Mouse (Mus musculus): ENCODE data around the gene Pex6. TPM values are rescaled to one million over a fixed set of nuclear protein-coding genes. Genes with fewer than 3 reads are reported as not detected.
A peak's percentile ranks its signal among the peaks of the same experiment; 100 is the strongest.

Gene Pex6
- polyA plus RNA-seq, 1 experiment: 1.5 TPM

DNA sequence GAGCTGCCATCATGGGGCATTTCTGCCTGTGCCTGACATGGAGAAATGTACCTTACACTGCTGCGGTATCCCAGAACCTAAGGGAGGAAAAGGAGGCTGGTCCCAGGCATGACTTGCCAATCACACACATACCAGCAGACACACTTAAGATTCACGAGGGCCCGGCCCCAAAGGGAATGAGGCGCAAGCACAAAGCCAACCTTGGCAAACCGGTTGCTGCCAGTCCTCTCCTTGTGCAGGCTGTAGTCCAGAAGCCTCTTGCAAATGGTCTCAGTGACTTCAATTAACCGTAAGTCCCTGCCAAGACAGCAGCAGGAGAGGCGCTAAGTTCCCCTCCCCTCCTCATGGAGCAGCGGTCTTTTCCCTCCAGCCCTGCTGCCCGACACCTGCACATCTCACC lies 31.7 kb downstream of the Pex6 start:
- no peak overlapping the region for H3K4me3 ChIP-seq (replicated peaks)
- no peaks in the 10 kb centered on the region for H3K9me3 ChIP-seq (ENCODE audit: control insufficient read depth, low read length)
- TF ChIP-seq GATA1 (IDR thresholded peaks at IDR 0.05; ENCODE audit: low read length): no peak
- no peak for TF ChIP-seq TAL1 (IDR thresholded peaks at IDR 0.05; ENCODE audit: low read length)
- H3K36me3 ChIP-seq (ENCODE audit: control insufficient read depth): peaks cover 59% of the 10 kb centered on the region
- peaks cover 4% of the 10 kb centered on the region for H3K4me1 ChIP-seq (ENCODE audit: control insufficient read depth)
- no peaks in the 10 kb centered on the region for H3K27me3 ChIP-seq (ENCODE audit: control insufficient read depth)

DNA sequence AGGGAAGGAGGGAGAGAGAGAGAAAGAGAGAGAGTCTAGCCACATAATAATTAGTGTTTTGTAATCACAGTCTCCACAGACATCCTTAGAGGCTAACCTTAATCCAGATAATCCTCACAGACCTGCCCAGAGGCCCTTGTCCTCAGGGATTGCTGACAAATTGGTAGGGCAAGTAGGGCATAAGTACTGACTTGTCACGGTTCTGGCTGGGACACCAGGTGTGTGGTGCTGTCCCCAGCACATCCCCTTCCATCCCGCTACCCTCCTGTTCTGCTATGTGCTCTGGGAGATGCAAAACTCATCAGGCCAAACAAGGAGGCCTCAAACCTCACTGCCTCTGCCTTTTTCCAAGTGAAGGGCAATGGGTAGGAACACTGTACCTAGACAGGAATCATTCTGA lies 34.2 kb downstream of the Pex6 start:
- Histone ChIP-seq H3K4me1 (ENCODE audit: control insufficient read depth) (peaks cover 9% of the 10 kb centered on the region), H3K36me3 (ENCODE audit: control insufficient read depth) (peaks cover 62% of the 10 kb centered on the region), H3K4me3 (replicated peaks) (no peak overlapping the region), H3K9me3 (ENCODE audit: control insufficient read depth, low read length) (no peaks in the 10 kb centered on the region), H3K27me3 (ENCODE audit: control insufficient read depth) (no peaks in the 10 kb centered on the region)
- TF ChIP-seq GATA1 (IDR thresholded peaks at IDR 0.05; ENCODE audit: low read length) (no peak), TAL1 (IDR thresholded peaks at IDR 0.05; ENCODE audit: low read length) (no peak)

DNA sequence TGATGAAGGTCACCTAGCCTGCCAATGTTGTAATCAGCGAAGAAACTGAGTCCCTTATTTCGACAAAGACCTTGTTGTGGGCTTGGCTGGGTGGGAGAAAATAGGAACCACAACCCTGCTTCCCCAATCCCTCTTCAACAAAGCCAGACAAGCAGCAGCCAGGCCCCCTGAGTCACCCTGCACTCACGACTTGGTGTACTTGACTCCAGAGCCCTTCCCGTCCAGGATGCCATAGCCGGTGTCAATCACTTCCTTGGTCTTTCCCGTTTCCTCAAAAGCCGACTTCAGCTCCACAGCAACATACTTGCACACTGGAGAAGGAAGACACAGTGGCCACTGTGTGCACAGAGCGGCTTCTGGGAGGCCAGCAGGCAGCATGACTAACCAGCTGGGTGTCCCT lies 36.0 kb downstream of the Pex6 start:
- peaks cover 19% of the 10 kb centered on the region for H3K4me1 ChIP-seq (ENCODE audit: control insufficient read depth)
- no peak for TF ChIP-seq TAL1 (IDR thresholded peaks at IDR 0.05; ENCODE audit: low read length)
- no peak for TF ChIP-seq GATA1 (IDR thresholded peaks at IDR 0.05; ENCODE audit: low read length)

DNA sequence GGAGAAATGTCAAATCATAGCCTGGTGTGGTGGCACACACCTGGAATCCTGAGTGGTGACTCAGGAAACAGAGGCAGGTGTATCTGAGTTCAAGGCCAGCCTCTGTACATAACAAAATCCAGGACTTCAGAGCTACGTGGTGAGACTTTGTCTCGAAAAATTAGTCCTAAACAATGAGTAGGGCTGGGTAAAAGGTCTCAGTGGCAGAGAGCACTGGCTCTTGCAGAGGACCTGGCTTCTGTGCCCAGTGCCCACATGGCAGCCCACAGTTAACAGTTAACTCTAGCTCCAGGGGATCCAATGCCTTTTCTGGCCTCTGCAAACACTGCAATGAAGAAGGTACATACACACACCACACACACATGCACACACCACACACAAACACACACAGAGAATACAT lies 36.5 kb downstream of the Pex6 start:
- Histone ChIP-seq H3K4me3 (replicated peaks) (no peak overlapping the region), H3K27me3 (ENCODE audit: control insufficient read depth) (no peaks in the 10 kb centered on the region), H3K4me1 (ENCODE audit: control insufficient read depth) (peaks cover 25% of the 10 kb centered on the region), H3K36me3 (ENCODE audit: control insufficient read depth) (peaks cover 47% of the 10 kb centered on the region), H3K9me3 (ENCODE audit: control insufficient read depth, low read length) (no peaks in the 10 kb centered on the region)
- TF ChIP-seq GATA1 (IDR thresholded peaks at IDR 0.05; ENCODE audit: low read length): no peak
- TF ChIP-seq TAL1 (IDR thresholded peaks at IDR 0.05; ENCODE audit: low read length): no peak

More for the DNA sequence above, 36.0 kb downstream of the Pex6 start:
- no peaks in the 10 kb centered on the region for H3K27me3 ChIP-seq (ENCODE audit: control insufficient read depth)
- H3K9me3 ChIP-seq (ENCODE audit: control insufficient read depth, low read length): no peaks in the 10 kb centered on the region
- no peak overlapping the region for H3K4me3 ChIP-seq (replicated peaks)
- peaks cover 51% of the 10 kb centered on the region for H3K36me3 ChIP-seq (ENCODE audit: control insufficient read depth)

DNA sequence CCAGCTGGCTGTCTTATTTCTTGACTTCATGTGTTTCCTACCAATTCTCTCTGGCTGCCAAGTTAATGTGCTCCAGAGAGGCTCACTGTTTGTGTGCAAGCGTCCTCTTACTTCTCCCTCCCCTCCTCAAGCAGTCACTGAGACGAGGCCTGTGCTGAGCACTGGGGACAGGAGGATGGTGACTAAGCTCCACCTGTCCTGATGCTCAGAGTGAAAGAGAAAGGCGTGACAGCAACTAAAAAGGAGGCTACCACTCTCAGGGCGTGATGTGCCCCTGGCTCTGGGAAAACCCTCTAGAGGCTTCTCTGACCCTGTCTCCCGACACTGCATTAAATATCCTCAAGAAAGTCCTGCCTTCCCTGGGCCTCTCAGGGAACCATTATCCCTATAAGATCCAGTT lies 38.0 kb downstream of the Pex6 start:
- Histone ChIP-seq H3K9me3 (ENCODE audit: control insufficient read depth, low read length) (no peaks in the 10 kb centered on the region), H3K4me3 (replicated peaks) (no peak overlapping the region), H3K4me1 (ENCODE audit: control insufficient read depth) (peaks cover 26% of the 10 kb centered on the region), H3K36me3 (ENCODE audit: control insufficient read depth) (peaks cover 32% of the 10 kb centered on the region), H3K27me3 (ENCODE audit: control insufficient read depth) (no peaks in the 10 kb centered on the region)
- TF ChIP-seq GATA1 (IDR thresholded peaks at IDR 0.05; ENCODE audit: low read length) (no peak), TAL1 (IDR thresholded peaks at IDR 0.05; ENCODE audit: low read length) (no peak)

DNA sequence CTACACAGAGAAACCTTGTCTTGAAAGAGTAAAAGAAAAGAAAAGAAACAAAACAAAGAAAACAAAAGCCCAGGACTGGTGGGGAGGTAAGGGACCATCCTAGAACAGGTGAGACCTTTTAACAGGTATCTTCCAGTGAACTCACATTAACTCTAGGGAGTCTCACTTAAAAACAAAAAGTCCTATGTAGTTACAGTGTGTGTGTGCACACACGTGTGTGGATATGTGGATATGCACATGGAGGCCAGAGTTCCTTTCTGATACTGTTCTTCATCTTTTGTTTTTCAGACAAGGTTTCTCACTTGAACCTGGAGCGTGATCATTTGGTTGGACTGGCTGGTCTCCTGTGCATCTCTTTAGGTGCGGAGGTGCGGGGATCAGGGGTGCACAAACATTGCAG lies 39.3 kb downstream of the Pex6 start:
- H3K9me3 ChIP-seq (ENCODE audit: control insufficient read depth, low read length): peaks cover 5% of the 10 kb centered on the region
- peak overlapping the region; percentile 87 for H3K4me3 ChIP-seq (replicated peaks)
- H3K4me1 ChIP-seq (ENCODE audit: control insufficient read depth): peaks cover 26% of the 10 kb centered on the region
- H3K36me3 ChIP-seq (ENCODE audit: control insufficient read depth): peaks cover 24% of the 10 kb centered on the region
- TF ChIP-seq TAL1 (IDR thresholded peaks at IDR 0.05; ENCODE audit: low read length) (no peak), GATA1 (IDR thresholded peaks at IDR 0.05; ENCODE audit: low read length) (0 out of 2 replicates have a peak, but pooled peaks have one; percentile 26)
- H3K27me3 ChIP-seq (ENCODE audit: control insufficient read depth): no peaks in the 10 kb centered on the region

DNA sequence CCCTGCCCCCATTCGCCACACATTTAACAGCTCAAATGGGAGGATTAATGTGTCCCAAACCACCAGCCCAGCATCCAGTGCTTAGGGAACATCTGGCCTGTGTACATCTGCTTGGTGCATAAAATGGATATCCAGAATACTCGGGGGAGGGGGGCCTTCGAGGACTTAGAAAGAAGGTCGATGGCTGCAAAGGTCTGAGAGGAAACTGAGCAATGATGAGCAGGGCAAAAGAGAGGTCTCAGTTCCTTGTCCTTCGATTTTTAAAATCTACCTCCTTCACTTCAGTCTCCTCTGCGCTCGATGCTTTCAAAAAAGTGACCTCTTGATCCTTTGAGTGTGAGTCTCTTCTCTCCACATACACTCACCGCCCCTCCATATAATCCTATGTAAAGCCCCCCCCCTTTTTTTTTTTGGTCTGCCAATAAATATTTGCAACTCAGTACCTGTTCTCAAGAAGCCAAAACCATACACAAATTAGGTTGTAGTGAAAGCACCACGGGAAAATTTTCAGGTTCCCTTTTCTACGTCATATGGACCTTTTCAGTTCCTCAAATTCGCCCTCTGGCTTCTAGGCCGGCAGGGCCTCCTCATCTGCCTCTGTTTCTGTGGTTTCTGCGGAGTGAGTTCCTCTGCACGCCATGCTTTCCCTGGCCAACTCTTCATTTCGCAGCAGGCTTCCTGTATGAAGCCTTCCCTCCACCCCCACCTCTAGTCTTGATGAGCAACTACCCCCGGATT lies 40.0 kb downstream of the Pex6 start:
- Histone ChIP-seq H3K4me1 (ENCODE audit: control insufficient read depth) (peaks cover 26% of the 10 kb centered on the region), H3K36me3 (ENCODE audit: control insufficient read depth) (peaks cover 18% of the 10 kb centered on the region), H3K4me3 (replicated peaks) (peak overlapping the region; percentile 87), H3K9me3 (ENCODE audit: control insufficient read depth, low read length) (peaks cover 5% of the 10 kb centered on the region), H3K27me3 (ENCODE audit: control insufficient read depth) (peaks cover 2% of the 10 kb centered on the region; the same call in 1 of the 2 replicates)
- TF ChIP-seq GATA1 (IDR thresholded peaks at IDR 0.05; ENCODE audit: low read length) (no peak), TAL1 (IDR thresholded peaks at IDR 0.05; ENCODE audit: low read length) (no peak)

DNA sequence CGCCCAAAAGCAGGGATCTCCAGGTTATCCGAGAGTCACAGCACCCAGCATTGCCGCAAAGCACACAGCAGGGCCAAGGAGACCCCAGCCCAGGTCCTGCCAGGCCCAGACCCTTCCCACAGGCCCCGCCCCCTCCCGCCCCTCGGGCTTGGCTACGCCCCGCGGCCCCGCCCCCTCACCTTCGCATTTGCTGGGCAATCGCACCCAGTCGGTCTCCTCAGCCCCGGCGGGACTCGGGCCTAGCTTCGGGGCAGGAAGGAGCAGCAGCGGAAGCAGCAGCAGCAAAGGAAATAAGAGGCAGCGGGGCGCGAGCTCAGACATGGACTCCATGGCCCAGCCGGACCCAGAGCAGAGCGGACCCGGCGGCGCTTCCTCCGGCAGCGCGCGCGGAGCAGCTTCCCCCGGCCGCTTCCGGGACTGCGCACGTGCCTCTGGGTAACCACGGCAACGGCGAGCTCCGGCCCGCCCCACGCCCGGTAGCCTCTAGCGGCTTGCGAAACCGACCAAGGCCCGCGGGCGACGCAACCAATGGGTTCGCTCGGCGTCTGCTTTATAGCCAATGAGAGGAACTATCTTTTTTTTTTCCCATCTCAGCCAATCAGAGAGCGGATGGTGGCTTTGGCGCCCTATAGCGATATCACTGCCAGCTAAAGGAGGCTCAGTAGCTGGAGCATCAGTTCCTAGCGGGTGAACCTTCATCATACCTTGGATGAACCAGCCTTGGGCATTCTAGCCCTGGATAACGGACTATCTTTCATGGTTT lies 40.7 kb downstream of the Pex6 start, which contains the start of gene Cnpy3:
TSS of gene Cnpy3 (minus strand) at position 421 of the 763 bp plus-strand sequence.
- H3K4me3 ChIP-seq (replicated peaks): peak within 1 kb of the TSS; percentile 87
- TF ChIP-seq TAL1 (IDR thresholded peaks at IDR 0.05; ENCODE audit: low read length) (no peak), GATA1 (IDR thresholded peaks at IDR 0.05; ENCODE audit: low read length) (no peak)
- H3K4me1 ChIP-seq (ENCODE audit: control insufficient read depth): peaks cover 26% of the 10 kb centered on the region
- H3K9me3 ChIP-seq (ENCODE audit: control insufficient read depth, low read length): peaks cover 5% of the 10 kb centered on the region
- H3K36me3 ChIP-seq (ENCODE audit: control insufficient read depth): peaks cover 12% of the 10 kb centered on the region
- H3K27me3 ChIP-seq (ENCODE audit: control insufficient read depth): peaks cover 2% of the 10 kb centered on the region

DNA sequence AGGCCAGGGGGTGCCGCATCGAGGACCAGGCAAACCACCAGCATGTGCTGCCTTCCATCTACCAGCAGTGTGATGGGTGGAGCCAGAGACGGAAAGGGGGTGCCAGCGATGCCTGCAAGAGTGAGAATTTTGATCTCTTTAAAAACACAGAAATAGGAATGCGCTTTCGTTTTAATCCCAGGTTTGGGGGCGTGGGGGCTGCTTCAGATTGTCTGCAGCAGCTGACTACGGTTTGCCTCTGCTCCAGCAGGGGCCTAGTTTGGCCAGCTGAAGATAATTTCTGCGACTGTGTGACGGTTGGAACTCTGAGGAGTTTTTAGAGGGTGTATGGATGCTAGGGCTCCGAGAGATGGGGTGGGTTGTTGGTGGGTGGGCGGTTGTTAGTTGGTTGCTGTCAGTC lies 47.5 kb downstream of the Pex6 start:
- H3K4me1 ChIP-seq (ENCODE audit: control insufficient read depth): no peaks in the 10 kb centered on the region
- H3K27me3 ChIP-seq (ENCODE audit: control insufficient read depth): peaks cover 2% of the 10 kb centered on the region
- H3K4me3 ChIP-seq (replicated peaks): no peak overlapping the region
- no peaks in the 10 kb centered on the region for H3K36me3 ChIP-seq (ENCODE audit: control insufficient read depth)
- peaks cover 5% of the 10 kb centered on the region for H3K9me3 ChIP-seq (ENCODE audit: control insufficient read depth, low read length)
- no peak for TF ChIP-seq GATA1 (IDR thresholded peaks at IDR 0.05; ENCODE audit: low read length)
- TF ChIP-seq TAL1 (IDR thresholded peaks at IDR 0.05; ENCODE audit: low read length): no peak

Measured in erythroblast, embryonic 14.5 days (primary cell).